Mouse (Mus musculus): Measurements from ENCODE around the gene Prmt6. TPM values are rescaled to one million over a fixed set of nuclear protein-coding genes. Genes with fewer than 3 reads are reported as not detected.
A peak's percentile ranks its signal among the peaks of the same experiment; 100 is the strongest.

Gene Prmt6
- polyA plus RNA-seq (2015; fragmentation: Nextera tagmentation; extraction: Ambion mirVana), result 7.7 and 8.8 TPM in 2 replicates

- Histone ChIP-seq H3K4me3 (ENCODE audit: low read depth, low read length) (peak within 1 kb of the TSS; percentile 92), H3K27ac (ENCODE audit: low read length) (peak within 1 kb of the TSS; percentile 91), H3K4me2 (replicated peaks; ENCODE audit: low read depth, low read length) (peak within 1 kb of the TSS; percentile 85), H3K9ac (replicated peaks; ENCODE audit: low read depth) (peak within 1 kb of the TSS; percentile 84), H3K36me3 (ENCODE audit: insufficient read depth, low read length) (no peaks in the 10 kb centered on the region), H3K27me3 (replicated peaks; ENCODE audit: insufficient read depth, low read length) (no peaks in the 10 kb centered on the region), H3K9me3 (ENCODE audit: low read length) (no peaks in the 10 kb centered on the region), H3K4me1 (ENCODE audit: insufficient read depth, low read depth, low read length) (peaks cover 9% of the 10 kb centered on the region)
- TF ChIP-seq CTCF (IDR thresholded peaks at IDR 0.05), result no peak
- TF ChIP-seq EP300 (IDR thresholded peaks at IDR 0.05), result no peak
- peak; percentile 93 for ATAC-seq
- 19% methylated on average over 38 of the region's 38 CpGs for WGBS
- DNase-seq (ENCODE audit: low spot score), result peak; percentile 90
Measured at GRCm38 (mm10) chr3:110250839-110251700, at the start of gene Prmt6. TSS of gene Prmt6 (minus strand) at chr3:110250998.

- no peaks in the 10 kb centered on the region for H3K9me3 ChIP-seq (ENCODE audit: low read length)
- no peak for TF ChIP-seq EP300 (IDR thresholded peaks at IDR 0.05)
- TF ChIP-seq CTCF (IDR thresholded peaks at IDR 0.05), result no peak
- no peaks in the 10 kb centered on the region for H3K4me1 ChIP-seq (ENCODE audit: insufficient read depth, low read depth, low read length)
- no peak overlapping the region for H3K27ac ChIP-seq (ENCODE audit: low read length)
- no peaks in the 10 kb centered on the region for H3K36me3 ChIP-seq (ENCODE audit: insufficient read depth, low read length)
- H3K9ac ChIP-seq (replicated peaks; ENCODE audit: low read depth), result no peak overlapping the region
- 61% methylated on average over 8 of the region's 8 CpGs for WGBS
- DNase-seq (ENCODE audit: low spot score) (no peak), ATAC-seq (no peak)
- H3K4me2 ChIP-seq (replicated peaks; ENCODE audit: low read depth, low read length), result no peak overlapping the region
- H3K27me3 ChIP-seq (replicated peaks; ENCODE audit: insufficient read depth, low read length), result no peaks in the 10 kb centered on the region
- H3K4me3 ChIP-seq (ENCODE audit: low read depth, low read length), result no peak overlapping the region
Measured at GRCm38 (mm10) chr3:110290485-110291045, 39.8 kb upstream of the Prmt6 start.

- H3K9ac ChIP-seq (replicated peaks; ENCODE audit: low read depth), result no peak overlapping the region
- TF ChIP-seq EP300 (IDR thresholded peaks at IDR 0.05) (no peak), CTCF (IDR thresholded peaks at IDR 0.05) (no peak)
- WGBS, result 74% methylated on average over 5 of the region's 5 CpGs
Measured at GRCm38 (mm10) chr3:110282651-110283050, 31.9 kb upstream of the Prmt6 start.

GRCm38 (mm10) chr3:110267790-110268189, 17.0 kb upstream of the Prmt6 start:
- no peak overlapping the region for H3K4me3 ChIP-seq (ENCODE audit: low read depth, low read length)
- H3K4me1 ChIP-seq (ENCODE audit: insufficient read depth, low read depth, low read length), result no peaks in the 10 kb centered on the region
- H3K27ac ChIP-seq (ENCODE audit: low read length), result no peak overlapping the region
- DNase-seq (ENCODE audit: low spot score) (no peak), ATAC-seq (no peak)
- H3K27me3 ChIP-seq (replicated peaks; ENCODE audit: insufficient read depth, low read length), result no peaks in the 10 kb centered on the region
- no peak overlapping the region for H3K9ac ChIP-seq (replicated peaks; ENCODE audit: low read depth)
- 44% methylated on average over 2 of the region's 2 CpGs for WGBS
- no peak for TF ChIP-seq EP300 (IDR thresholded peaks at IDR 0.05)
- TF ChIP-seq CTCF (IDR thresholded peaks at IDR 0.05), result no peak
- no peaks in the 10 kb centered on the region for H3K36me3 ChIP-seq (ENCODE audit: insufficient read depth, low read length)
- no peaks in the 10 kb centered on the region for H3K9me3 ChIP-seq (ENCODE audit: low read length)
- H3K4me2 ChIP-seq (replicated peaks; ENCODE audit: low read depth, low read length), result no peak overlapping the region

More at GRCm38 (mm10) chr3:110282651-110283050, 31.9 kb upstream of the Prmt6 start:
- Histone ChIP-seq H3K4me1 (ENCODE audit: insufficient read depth, low read depth, low read length) (no peaks in the 10 kb centered on the region), H3K36me3 (ENCODE audit: insufficient read depth, low read length) (no peaks in the 10 kb centered on the region), H3K4me3 (ENCODE audit: low read depth, low read length) (no peak overlapping the region), H3K27ac (ENCODE audit: low read length) (no peak overlapping the region), H3K9me3 (ENCODE audit: low read length) (no peaks in the 10 kb centered on the region), H3K27me3 (replicated peaks; ENCODE audit: insufficient read depth, low read length) (no peaks in the 10 kb centered on the region), H3K4me2 (replicated peaks; ENCODE audit: low read depth, low read length) (no peak overlapping the region)
- ATAC-seq (no peak), DNase-seq (ENCODE audit: low spot score) (no peak)

GRCm38 (mm10) chr3:110253105-110253504, 2.3 kb upstream of the Prmt6 start:
- no peak overlapping the region for H3K27ac ChIP-seq (ENCODE audit: low read length)
- no peak for DNase-seq (ENCODE audit: low spot score)
- H3K4me3 ChIP-seq (ENCODE audit: low read depth, low read length), result no peak overlapping the region
- H3K27me3 ChIP-seq (replicated peaks; ENCODE audit: insufficient read depth, low read length), result no peaks in the 10 kb centered on the region
- no peak overlapping the region for H3K9ac ChIP-seq (replicated peaks; ENCODE audit: low read depth)
- no peaks in the 10 kb centered on the region for H3K36me3 ChIP-seq (ENCODE audit: insufficient read depth, low read length)
- no peak for ATAC-seq
- H3K4me2 ChIP-seq (replicated peaks; ENCODE audit: low read depth, low read length), result no peak overlapping the region
- no peaks in the 10 kb centered on the region for H3K9me3 ChIP-seq (ENCODE audit: low read length)
- TF ChIP-seq EP300 (IDR thresholded peaks at IDR 0.05) (no peak), CTCF (IDR thresholded peaks at IDR 0.05) (no peak)
- 91% methylated on average over 4 of the region's 4 CpGs for WGBS
- peaks cover 9% of the 10 kb centered on the region for H3K4me1 ChIP-seq (ENCODE audit: insufficient read depth, low read depth, low read length)
